Mouse (Mus musculus) MEL (cell line): ENCODE measurements around the gene Fsip1.

Source experiments
- CTCF ChIP-seq, 3 experiments: IDR thresholded peaks in 2 of 3; conservative IDR thresholded peaks in 1 of 3; 2 replicates each; pipeline ENCODE4 v1.5.1; 2011 to 2012; ENCODE audit warnings: low read length in 3 of 3, low read depth in 2 of 3, mild to moderate bottlenecking in 2 of 3, improper control_type of control experiment in 1 of 3, inconsistent platforms in 1 of 3, mixed read lengths in 1 of 3, moderate library complexity in 1 of 3; ENCODE audit not compliant: control insufficient read depth in 1 of 3, insufficient read depth in 1 of 3, poor library complexity in 1 of 3, severe bottlenecking in 1 of 3
- HCFC1 ChIP-seq: IDR thresholded peaks from 2 replicates; pipeline ENCODE4 v1.6.1; 2012; ENCODE audit warnings: low read depth, mild to moderate bottlenecking, inconsistent platforms, low read length, improper control_type of control experiment, moderate library complexity
- POLR2A ChIP-seq, 2 experiments: IDR thresholded peaks; 2 replicates each; pipeline ENCODE4 v1.6.1; 2011 to 2012; ENCODE audit warnings: low read length in 2 of 2, mild to moderate bottlenecking in 2 of 2, control low read depth in 1 of 2, improper control_type of control experiment in 1 of 2, low read depth in 1 of 2, moderate library complexity in 1 of 2; ENCODE audit not compliant: control insufficient read depth in 1 of 2, insufficient read depth in 1 of 2, poor library complexity in 1 of 2

DNA sequence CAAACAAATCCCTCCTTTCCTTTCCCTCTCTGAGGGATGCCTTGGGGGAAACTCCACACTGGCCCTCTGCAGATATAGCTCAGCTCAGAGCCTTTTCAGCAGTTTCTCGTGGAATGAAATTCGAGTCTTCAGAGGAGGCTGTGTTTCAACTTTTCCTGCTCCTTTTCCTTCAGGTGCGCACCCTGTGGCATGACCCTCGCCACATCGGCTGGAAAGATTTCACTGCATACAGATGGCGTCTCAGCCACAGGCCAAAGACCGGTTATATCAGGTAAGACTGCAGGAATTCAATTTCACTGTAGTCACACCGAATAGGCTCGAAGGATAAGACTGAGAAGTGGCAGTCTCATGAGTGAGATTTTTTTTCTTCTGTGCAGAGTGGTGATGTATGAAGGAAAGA is 133.0 kb downstream of the Fsip1 start:
- no peak for TF ChIP-seq CTCF (IDR thresholded peaks at IDR 0.05 in 2 of 3, conservative IDR thresholded peaks at IDR 0.05 in 1 of 3; ENCODE audit: control insufficient read depth in 1 of 3, insufficient read depth in 1 of 3, low read depth in 2 of 3, low read length in 3 of 3, poor library complexity in 1 of 3, severe bottlenecking in 1 of 3)
- no peak for TF ChIP-seq POLR2A (IDR thresholded peaks at IDR 0.05; ENCODE audit: control insufficient read depth in 1 of 2, insufficient read depth in 1 of 2, low read depth in 1 of 2, low read length in 2 of 2, poor library complexity in 1 of 2)
- no peak for TF ChIP-seq HCFC1
